Mouse (Mus musculus) urinary bladder, adult 2 months (tissue): ENCODE data around the gene Palmd. TPM values are rescaled to one million over a fixed set of nuclear protein-coding genes. Genes with fewer than 3 reads are reported as not detected.

ENCODE experiments used
- DNase-seq: peaks from one replicate; pipeline ENCODE4 v3.0.0; 2022; ENCODE audit warnings: low spot score
- polyA plus RNA-seq: library from polyadenylated mRNA; depleted of rRNA; stranded (reverse); fragments of >200 nt; gene quantifications from 2 replicates; pipeline ENCODE4 v1.2.3, GENCODE M21; 2012

Palmd gene
- polyA plus RNA-seq, 1 experiment = 5.9 TPM

- DNase-seq = no peak
These were observed 8.4 kb downstream of the Palmd start for GRCm38 (mm10) chr3:116960414-116960813.

DNA sequence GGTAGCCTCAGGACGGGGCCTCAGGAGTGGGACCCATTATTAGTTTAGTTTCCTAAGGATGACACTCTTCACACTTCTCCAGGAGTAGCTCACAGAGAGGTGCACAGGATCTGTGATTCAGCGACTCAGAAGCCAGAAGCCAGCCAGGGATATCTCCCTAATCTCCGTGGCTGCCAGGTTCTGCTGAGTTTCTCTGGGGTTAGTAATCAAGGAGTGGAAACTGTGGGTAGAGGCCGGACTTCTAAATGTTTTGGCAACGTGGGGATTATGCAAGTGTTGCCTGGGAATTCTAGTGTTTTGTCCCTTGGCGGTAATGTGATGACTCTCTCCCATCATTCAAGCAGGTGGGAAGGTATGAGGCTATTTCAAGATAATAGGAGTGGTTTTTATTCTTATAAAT is 13.7 kb downstream of the Palmd start:
- DNase-seq = no peak

- no peak for DNase-seq
These were observed 15.4 kb downstream of the Palmd start for GRCm38 (mm10) chr3:116953366-116953765.

- no peak for DNase-seq
These were observed 16.4 kb downstream of the Palmd start for GRCm38 (mm10) chr3:116952242-116952899.

DNA sequence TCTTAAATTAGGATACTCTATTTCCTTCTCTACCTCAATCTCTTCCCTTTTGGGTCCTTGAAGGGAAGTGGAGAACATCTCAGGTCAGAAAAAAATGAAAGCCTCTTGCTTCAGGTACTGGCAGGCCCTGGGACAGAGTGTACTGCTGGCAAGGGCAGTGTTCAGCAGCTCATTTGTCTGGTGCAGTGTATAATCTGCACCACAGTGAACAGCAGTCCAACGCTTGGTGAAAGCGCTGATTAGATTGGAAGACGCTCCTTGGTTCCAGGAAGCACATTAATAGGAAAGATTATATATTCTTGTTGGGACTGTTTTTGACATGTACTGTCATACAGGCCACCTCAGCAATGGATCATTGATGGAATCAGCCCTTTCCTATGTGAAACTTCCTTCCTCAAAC is 17.3 kb downstream of the Palmd start:
- no peak for DNase-seq

DNA sequence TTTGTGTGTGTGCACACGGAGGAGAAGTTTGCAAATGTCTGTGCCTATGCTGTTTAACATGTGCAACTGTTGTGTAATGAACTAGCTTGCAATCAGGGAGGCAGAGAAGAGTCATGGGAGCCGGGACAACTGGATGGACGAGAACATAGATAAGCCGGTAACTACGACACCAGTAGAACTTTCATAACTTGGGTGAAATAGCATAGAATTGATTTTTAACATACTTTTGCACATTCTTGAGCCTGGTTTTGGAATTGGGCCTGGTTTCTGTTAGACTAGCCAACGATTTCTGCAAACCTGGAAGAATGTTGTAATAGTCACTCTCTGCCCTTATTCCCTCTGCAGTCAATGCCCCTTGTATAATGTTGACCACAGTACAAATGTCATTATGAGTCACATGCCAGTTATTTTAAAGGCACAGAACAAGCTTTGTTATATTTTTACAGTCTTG is 18.1 kb downstream of the Palmd start:
- no peak for DNase-seq

DNA sequence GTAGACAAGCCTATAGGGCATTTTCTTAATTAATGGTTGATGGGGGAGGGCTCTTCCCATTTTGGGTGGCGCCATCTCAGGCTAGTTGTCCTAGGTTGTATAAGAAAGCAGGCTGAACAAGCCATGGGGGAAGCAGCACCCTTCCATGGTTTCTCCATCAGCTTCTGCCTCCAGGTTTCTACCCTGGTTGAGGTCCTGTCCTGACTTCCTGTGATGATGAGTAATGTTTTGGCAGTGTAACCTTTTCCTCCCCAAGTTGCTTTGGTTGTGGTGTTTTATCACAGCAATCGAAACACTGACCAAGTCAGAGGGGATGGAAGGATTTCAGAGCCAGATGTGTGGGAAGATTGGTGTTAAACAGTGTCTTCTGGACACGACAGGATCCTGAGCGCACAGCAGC is 22.3 kb downstream of the Palmd start:
- no peak for DNase-seq

GRCm38 (mm10) chr3:116943422-116943821 is 25.4 kb downstream of the Palmd start:
- DNase-seq = no peak

DNA sequence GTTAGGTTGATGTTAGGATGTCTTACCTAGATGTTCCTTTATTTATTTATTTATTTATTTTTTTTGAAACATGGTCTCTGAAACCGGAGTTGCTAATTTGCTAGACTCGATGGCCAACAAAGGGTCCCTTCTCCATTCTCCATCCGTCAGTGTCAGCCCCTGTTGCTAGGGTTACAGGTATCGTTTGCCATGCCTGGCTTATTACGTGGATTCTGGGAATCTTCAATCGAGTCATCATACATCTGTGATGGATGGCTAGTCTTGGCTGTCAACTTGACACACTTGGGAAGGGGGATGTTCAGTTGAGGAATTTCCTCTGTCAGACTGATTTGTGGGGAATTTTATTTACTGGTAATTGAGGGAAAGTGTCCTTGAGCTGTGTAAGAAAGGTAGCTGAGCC is 26.0 kb downstream of the Palmd start:
- DNase-seq = no peak

- no peak for DNase-seq
These were observed 27.1 kb downstream of the Palmd start for GRCm38 (mm10) chr3:116941559-116942117.

DNA sequence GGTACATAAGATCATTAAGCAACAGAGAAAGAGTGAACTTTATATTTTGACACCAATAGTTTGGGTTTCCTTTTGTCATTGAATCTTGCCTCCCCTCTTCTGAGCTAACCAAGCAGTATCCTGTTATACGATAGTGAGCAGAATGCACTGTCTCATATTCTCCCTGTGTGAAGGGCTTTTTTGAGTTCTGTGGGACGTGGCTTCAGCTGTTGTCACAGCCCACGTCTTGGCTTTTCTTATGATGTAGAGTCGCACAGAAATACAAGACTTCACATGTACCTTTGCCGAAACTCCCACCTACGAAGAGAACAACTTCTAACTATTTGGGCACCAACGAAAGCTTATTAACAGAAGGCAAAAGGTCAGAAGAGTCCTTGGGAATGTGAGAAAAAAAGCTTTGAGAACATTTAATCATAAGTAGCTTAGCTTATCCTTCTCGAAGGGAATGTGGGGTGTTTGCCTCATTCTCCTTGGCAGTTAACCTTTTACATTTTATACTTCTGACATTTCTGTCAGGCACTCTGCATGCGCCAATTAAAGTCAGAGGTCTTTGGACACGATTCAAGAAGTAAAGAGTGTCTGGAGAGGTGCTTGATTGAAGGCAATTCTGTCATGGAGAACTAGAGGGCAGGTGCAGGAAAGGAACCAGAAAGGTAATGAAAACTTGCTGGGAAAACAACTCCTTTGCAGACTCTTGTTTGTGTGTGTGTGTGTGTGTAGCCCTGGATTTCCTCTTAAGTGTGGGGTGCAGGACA is 27.8 kb downstream of the Palmd start:
- no peak for DNase-seq

DNA sequence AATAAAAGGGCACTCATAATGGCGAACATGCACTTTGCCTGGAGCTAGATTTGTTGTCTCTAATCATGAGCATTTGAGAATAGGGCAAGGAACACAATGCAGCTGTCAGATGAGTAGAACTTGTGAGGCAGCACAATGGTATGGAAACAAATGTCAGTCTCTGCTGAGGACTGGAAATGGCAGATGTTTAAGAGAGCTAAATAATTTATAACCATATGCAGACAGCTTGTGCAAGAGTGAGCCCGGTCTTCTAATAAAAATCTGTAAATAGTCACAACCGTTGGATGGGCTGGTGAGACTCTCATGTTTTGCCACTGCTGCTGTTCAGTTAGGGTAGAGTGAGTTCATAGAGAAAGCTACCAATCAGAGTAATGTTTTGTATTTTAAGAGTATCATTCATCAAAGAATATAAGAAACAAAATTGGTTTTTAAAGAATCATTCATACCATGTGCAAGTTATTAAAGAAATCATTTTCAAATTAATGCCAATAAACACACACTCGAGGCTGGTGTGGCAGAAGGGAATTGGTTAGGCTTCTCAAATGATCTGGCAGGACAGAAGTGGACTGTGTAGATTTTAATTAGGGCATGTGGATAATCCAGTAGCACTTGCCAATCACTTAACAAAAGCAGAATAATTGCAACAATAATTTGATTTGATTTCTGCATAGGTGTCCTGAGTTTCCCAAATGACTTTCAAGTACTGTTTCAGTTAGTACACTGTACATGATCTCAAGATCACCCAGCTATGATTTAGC is 31.7 kb downstream of the Palmd start:
- DNase-seq = no peak

DNA sequence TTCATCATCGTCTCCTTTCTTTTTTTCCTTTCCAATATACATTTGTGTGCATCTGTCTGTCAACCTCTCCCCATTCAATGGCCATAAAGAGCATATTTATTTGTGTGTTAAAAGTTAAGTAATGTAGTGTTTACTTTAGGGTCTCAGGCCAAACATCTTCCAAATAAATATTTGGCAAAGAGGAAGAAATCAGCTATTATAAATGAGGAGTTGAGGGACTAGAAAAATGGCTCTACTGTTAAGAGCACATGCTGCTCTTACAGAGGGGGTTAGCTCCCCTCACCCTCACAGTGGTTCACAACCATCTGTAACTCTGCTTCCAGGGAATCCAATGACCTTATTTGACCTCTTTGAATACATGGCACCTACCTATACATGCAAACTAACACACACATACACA is 35.6 kb downstream of the Palmd start:
- DNase-seq = no peak

DNA sequence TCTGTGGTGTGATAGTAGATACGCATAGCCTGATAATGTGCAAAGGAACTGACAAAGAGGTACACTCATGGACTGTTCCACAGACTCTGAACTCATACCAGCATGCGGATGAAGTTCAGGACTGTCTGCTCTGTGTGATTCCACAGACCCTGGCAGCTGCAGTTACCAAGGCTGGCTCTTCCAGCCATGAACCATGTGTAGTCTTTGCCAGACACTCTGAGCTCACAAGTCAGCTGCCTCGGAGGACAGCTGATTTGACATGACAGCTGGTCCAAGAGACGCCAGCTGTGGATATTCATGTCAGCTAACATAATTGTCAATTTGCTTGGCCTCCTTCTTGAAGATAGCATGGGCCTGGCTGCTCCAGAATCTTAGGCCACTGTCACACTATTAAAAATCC is 39.8 kb downstream of the Palmd start:
- DNase-seq = no peak

DNA sequence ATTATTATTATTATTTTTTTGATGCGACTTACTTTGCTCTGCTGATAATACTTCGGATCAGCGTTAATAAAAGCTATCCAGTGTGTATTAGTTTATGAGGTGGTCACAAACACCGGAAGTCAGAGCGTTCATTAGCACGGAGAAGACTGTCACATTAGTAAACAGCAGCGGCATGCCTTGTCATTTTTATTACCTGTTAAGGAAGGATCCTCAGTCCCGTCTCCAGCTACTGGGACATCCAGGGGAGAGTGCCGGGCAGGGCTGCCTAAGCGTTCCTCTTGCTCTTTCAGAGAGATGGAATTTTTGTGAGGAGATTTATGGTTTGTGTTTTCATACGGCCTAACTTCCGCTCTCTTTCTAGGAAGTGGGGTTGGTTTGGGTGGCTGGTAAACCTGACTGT is 45.7 kb downstream of the Palmd start:
- no peak for DNase-seq

DNA sequence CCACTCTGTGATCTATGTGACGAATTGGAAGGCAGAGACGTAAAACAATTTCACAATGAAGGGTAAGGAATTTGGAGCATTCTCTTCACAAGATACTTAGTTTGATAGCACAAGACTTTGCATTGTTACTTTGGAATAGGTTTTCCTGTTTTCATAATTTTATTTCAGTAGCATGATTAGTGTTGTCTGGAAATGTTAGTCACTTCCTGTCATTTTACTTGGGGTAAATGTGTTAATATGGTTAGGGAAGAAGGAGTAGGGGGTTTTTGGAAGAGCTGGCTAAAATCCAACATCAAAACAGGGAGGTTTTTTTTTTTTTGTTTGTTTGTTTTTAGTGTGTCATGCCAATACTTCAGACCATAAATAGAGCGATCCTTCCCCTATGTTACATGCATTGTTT is 47.3 kb downstream of the Palmd start:
- no peak for DNase-seq

DNA sequence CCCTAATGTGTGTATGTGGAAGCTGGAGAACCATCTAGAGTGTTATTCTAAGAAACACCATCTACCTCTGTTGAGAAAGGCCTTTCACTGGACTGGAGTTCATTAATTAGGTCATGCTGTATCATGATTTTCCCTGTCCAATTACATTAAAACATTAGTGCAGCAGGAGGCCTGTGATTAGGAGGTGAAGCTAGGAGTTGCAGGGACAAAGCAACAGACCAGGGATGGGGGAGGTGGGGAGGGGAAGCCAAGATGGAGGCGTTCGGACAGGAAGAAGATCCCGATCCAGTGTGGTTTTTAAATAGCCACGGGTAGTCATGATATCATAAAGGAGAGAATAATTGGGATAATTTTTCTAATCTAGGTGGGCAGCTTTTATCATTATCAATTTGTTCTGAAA is 51.8 kb downstream of the Palmd start:
- DNase-seq = no peak

DNA sequence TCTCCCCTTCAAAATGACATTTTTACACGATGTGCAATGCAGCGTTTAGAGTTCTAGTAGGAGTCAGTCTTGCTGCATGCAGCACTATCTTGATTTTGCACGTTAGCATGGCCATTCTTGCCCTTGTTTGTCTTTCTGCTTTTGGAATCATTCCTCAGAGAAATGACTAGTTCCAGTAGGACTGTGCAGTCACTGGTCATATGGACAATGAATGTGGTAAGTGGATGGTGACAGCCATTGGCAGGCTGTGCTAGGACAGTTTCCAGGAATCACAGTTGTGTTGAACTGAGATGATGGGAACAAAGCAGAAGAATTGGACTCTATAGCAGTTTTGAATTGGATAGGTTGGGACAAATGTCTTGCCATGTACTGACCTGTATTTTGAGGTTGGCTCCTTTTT is 53.9 kb downstream of the Palmd start:
- no peak for DNase-seq

DNA sequence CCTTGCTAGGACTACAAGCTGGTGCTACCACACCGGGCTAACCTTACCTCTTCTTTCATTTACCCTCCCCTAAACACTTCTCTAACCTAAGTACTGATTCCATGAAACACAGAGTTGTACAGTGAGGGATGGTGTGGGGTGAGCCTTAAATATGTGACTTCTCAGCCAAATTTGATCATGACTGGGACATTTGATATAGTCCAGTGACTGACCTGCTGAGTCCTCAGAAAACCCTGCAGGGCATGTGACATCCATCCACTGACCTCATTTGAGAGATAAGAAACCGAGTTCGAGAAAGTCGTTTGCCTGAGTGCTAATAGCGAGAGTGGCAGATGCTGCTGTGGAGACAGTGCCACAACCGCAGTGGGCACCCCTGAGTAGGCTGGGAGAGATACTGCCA is 54.4 kb downstream of the Palmd start:
- DNase-seq = no peak

- no peak for DNase-seq
These were observed 62.2 kb downstream of the Palmd start for GRCm38 (mm10) chr3:116906596-116906995.

GRCm38 (mm10) chr3:116905898-116906297 is 62.9 kb downstream of the Palmd start:
- DNase-seq = no peak

DNA sequence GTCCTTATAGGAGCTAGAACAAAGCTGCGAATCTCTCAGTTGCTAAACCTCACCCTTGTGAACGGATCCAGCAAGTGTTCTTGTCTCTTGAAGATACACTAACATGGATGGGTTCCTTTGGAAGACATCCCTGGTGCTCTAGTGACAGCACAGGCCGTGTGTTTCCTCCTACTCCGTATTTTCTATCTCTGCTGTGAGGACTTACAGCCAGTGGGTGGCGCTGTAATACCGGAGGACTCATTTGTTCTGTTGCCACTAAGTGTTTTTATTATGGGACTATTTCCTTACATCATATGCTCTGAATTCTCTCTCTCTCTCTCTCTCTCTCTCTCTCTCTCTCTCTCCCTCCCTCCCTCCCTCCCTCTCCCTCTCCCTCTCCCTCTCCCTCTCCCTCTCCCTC is 64.6 kb downstream of the Palmd start:
- DNase-seq = peak; percentile 34

DNA sequence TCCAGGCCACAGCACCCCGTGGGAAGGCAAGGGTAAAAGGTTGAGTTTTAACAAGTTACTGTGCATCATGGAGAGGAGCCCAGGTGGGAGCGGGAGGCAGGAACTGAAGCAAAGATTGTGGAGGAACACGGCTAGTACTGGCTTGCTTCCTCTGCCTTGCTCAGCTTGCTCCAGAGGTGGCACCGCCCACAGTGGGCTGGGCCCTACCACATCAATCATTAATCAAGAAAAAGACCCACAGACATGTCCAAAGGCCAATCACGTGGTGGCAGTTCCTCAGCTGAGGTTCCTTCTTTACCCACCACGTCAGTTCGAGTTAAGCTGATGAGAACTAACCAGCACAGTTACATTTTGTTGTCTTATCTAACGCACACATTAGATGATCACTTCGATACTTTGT is 75.9 kb downstream of the Palmd start:
- no peak for DNase-seq
